Mouse (Mus musculus) liver, adult 2 months (tissue): ENCODE measurements around the gene Dtd1. TPM values are rescaled to one million over a fixed set of nuclear protein-coding genes. Genes with fewer than 3 reads are reported as not detected.
A peak's percentile ranks its signal among the peaks of the same experiment; 100 is the strongest.

Experiments
- DNase-seq: peaks from one replicate; pipeline ENCODE4 v3.0.0-alpha.2; 2011; ENCODE audit warnings: low read depth, low spot score; ENCODE audit errors: extremely low read depth
- H3K27ac ChIP-seq: fragments of 200-500 bp; replicated peaks from 2 replicates; pipeline ENCODE4 v1.5.1; 2012; ENCODE audit warnings: low read depth, mild to moderate bottlenecking, control low read depth, inconsistent platforms, low read length; ENCODE audit not compliant: insufficient read depth
- H3K27me3 ChIP-seq: fragments of 200-500 bp; 2 replicates; pipeline ENCODE4 v1.6.1; 2012; ENCODE audit warnings: mild to moderate bottlenecking, moderate library complexity, low read length, inconsistent platforms; ENCODE audit not compliant: control insufficient read depth, insufficient read depth
- H3K36me3 ChIP-seq: fragments of 200-500 bp; 2 replicates; pipeline ENCODE4 v1.6.1; 2012; ENCODE audit warnings: low read length, inconsistent platforms; ENCODE audit not compliant: control insufficient read depth, insufficient read depth
- H3K4me1 ChIP-seq: fragments of 200-500 bp; 2 replicates; pipeline ENCODE4 v1.6.1; 2011; ENCODE audit warnings: low read length; ENCODE audit not compliant: control insufficient read depth, insufficient read depth
- H3K4me3 ChIP-seq: fragments of 200-500 bp; 2 replicates; pipeline ENCODE4 v1.5.1; 2011; ENCODE audit warnings: low read depth, mild to moderate bottlenecking, control low read depth, low read length, moderate library complexity; ENCODE audit not compliant: insufficient read depth
- H3K79me2 ChIP-seq: fragments of 200-500 bp; 2 replicates; pipeline ENCODE4 v1.6.1; 2012; ENCODE audit warnings: inconsistent platforms, mild to moderate bottlenecking, low read length, moderate library complexity; ENCODE audit not compliant: control insufficient read depth, insufficient read depth
- H3K9ac ChIP-seq: fragments of 200-500 bp; 2 replicates; pipeline ENCODE4 v1.6.1; 2012; ENCODE audit warnings: low read depth, mild to moderate bottlenecking, control low read depth, inconsistent platforms, low read length
- CTCF ChIP-seq: fragments of 200-500 bp; IDR thresholded peaks from 2 replicates; pipeline ENCODE4 v1.5.1; 2011; ENCODE audit warnings: low read depth, low read length, control low read depth
- POLR2A ChIP-seq: fragments of 200-500 bp; IDR thresholded peaks from 2 replicates; pipeline ENCODE4 v1.6.1; 2011; ENCODE audit warnings: low read length, control low read depth; ENCODE audit not compliant: insufficient read depth; ENCODE audit errors: extremely low read depth
- WGBS: fragments of 180-500 bp; shearing (Covaris S2); methylation state at CpG from one replicate; pipeline ENCODE4 v1.1.7; 2018; 5-methylcytosine and 5-hydroxymethylcytosine counted together
- polyA plus RNA-seq: library from polyadenylated mRNA; depleted of rRNA; stranded (reverse); fragments of >200 nt; gene quantifications from 2 replicates; pipeline ENCODE4 v1.2.3, GENCODE M21; 2012
- total RNA-seq: library from RNA; depleted of rRNA; stranded (reverse); fragments of >200 nt; gene quantifications from 2 replicates; pipeline ENCODE4 v1.2.3, GENCODE M21; 2014

Gene Dtd1
- total and polyA plus RNA-seq, 2 experiments, result 8.8 to 14.2 TPM

DNA sequence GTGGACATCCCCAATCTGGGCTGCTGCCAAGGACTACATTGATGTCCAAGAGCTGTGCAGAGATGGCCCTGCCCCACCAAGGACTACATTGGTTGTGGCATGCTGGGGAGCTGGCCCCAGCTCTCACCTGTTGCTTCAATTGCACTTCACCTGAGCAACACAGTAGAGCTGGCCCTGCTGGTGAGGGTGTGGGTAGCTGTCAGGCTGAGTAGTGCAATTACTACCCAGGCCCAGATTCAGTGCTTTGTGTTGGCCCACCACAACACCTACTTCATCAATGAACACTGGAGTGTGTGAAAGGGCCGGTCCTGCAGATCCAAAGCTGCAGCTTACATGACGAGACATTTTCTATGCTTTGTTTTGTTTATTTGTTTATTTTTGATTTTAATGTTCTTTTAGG, 93.1 kb downstream of the Dtd1 start:
- Histone ChIP-seq H3K27ac (no peak overlapping the region), H3K27me3 (no peaks in the 10 kb centered on the region), H3K9ac (no peak overlapping the region), H3K36me3 (no peaks in the 10 kb centered on the region), H3K79me2 (no peaks in the 10 kb centered on the region), H3K4me3 (no peak overlapping the region), H3K4me1 (no peaks in the 10 kb centered on the region)
- no peak for DNase-seq
- TF ChIP-seq CTCF (no peak), POLR2A (no peak)
- WGBS, result 95% methylated on average over 2 of the region's 2 CpGs

- TF ChIP-seq POLR2A, result no peak
- TF ChIP-seq CTCF, result no peak
- H3K27me3 ChIP-seq, result no peaks in the 10 kb centered on the region
- no peaks in the 10 kb centered on the region for H3K79me2 ChIP-seq
- no peak overlapping the region for H3K27ac ChIP-seq
- 91% methylated on average over 2 of the region's 2 CpGs for WGBS
- no peaks in the 10 kb centered on the region for H3K36me3 ChIP-seq
- no peak for DNase-seq
- H3K9ac ChIP-seq, result no peak overlapping the region
- no peaks in the 10 kb centered on the region for H3K4me1 ChIP-seq
- no peak overlapping the region for H3K4me3 ChIP-seq
These were observed 95.2 kb downstream of the Dtd1 start for GRCm38 (mm10) chr2:144694923-144695322.

GRCm38 (mm10) chr2:144698046-144698445, 98.3 kb downstream of the Dtd1 start:
- Histone ChIP-seq H3K4me3 (no peak overlapping the region), H3K79me2 (no peaks in the 10 kb centered on the region), H3K9ac (no peak overlapping the region), H3K4me1 (no peaks in the 10 kb centered on the region), H3K36me3 (no peaks in the 10 kb centered on the region), H3K27me3 (no peaks in the 10 kb centered on the region), H3K27ac (no peak overlapping the region)
- WGBS, result 94% methylated on average over 12 of the region's 12 CpGs
- DNase-seq, result peak; percentile 7
- TF ChIP-seq CTCF (no peak), POLR2A (no peak)

GRCm38 (mm10) chr2:144700608-144701007, 100.9 kb downstream of the Dtd1 start:
- no peak overlapping the region for H3K27ac ChIP-seq
- no peaks in the 10 kb centered on the region for H3K79me2 ChIP-seq
- 91% methylated on average over 11 of the region's 11 CpGs for WGBS

GRCm38 (mm10) chr2:144701415-144702149, 101.9 kb downstream of the Dtd1 start:
- Histone ChIP-seq H3K27ac (no peak overlapping the region), H3K79me2 (no peaks in the 10 kb centered on the region), H3K36me3 (no peaks in the 10 kb centered on the region), H3K9ac (no peak overlapping the region), H3K4me3 (no peak overlapping the region), H3K4me1 (no peaks in the 10 kb centered on the region), H3K27me3 (no peaks in the 10 kb centered on the region)
- TF ChIP-seq CTCF (no peak), POLR2A (no peak)
- DNase-seq, result no peak
- WGBS, result 97% methylated on average over 3 of the region's 3 CpGs

More at GRCm38 (mm10) chr2:144700608-144701007, 100.9 kb downstream of the Dtd1 start:
- DNase-seq, result no peak
- H3K27me3 ChIP-seq, result no peaks in the 10 kb centered on the region
- no peaks in the 10 kb centered on the region for H3K4me1 ChIP-seq
- no peak overlapping the region for H3K9ac ChIP-seq
- H3K4me3 ChIP-seq, result no peak overlapping the region
- no peaks in the 10 kb centered on the region for H3K36me3 ChIP-seq
- TF ChIP-seq POLR2A (no peak), CTCF (no peak)

- Histone ChIP-seq H3K4me1 (no peaks in the 10 kb centered on the region), H3K9ac (no peak overlapping the region), H3K36me3 (no peaks in the 10 kb centered on the region), H3K27ac (no peak overlapping the region), H3K79me2 (no peaks in the 10 kb centered on the region), H3K27me3 (no peaks in the 10 kb centered on the region), H3K4me3 (no peak overlapping the region)
- DNase-seq, result no peak
- 93% methylated on average over 1 of the region's 1 CpGs for WGBS
- no peak for TF ChIP-seq CTCF
- TF ChIP-seq POLR2A, result no peak
These were observed 109.6 kb downstream of the Dtd1 start for GRCm38 (mm10) chr2:144709285-144709684.
